ENCODE assay signal across 26 mouse cellular contexts in the genomic region with DNA sequence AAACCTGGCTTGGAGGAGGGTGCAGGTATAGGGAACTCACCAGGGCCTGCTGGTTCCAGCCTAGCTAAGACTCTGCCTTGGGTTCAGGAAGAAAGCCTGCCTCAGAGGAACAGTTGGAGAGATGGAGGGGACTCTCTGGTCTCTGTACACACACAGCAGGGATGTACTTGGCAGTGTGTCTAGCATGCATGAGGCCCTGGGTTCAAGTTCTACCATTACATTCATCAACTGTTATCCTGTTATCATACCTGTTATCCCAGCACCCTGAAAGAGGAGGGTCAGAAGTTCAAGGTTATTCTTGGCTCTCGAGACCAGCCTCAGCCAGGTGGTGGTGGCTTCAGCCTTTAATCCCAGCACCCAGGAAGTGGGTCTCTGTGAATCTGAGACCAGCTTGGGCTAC.
"Had no signal": no experiment of that assay in that cellular context is flagged by ENCODE, and none has a peak within 500 bp of the region (broad histone marks: within the 10 kb centered on the region; RNA-seq: fewer than 3 reads in every experiment).

No protein-coding gene starts in this region.

- ATAC-seq: forebrain, embryonic 13.5 days; forebrain, embryonic 14.5 days; forebrain, embryonic 15.5 days; forebrain, embryonic 16.5 days; forebrain, postnatal 0 days had no signal

- DNase-seq: cerebellum, adult 8-10 months; cerebellum, adult 9-10 months; cerebellum, adult 9-11 months; cerebellum, postnatal 10 days; cerebellum, postnatal 14 days; cerebellum, postnatal 25 days; embryo, embryonic 11 days; forebrain, postnatal 0 days; gastrocnemius, adult 2 months; gastrocnemius, postnatal 10 days; gastrocnemius, postnatal 14 days; gastrocnemius, postnatal 25 days; gastrocnemius, postnatal 36 days; heart, adult 18-20 months; heart, adult 2 months had no signal

- H3K9ac ChIP-seq: embryonic facial prominence, embryonic 12.5 days; embryonic facial prominence, embryonic 13.5 days; embryonic facial prominence, embryonic 15.5 days; forebrain, embryonic 12.5 days; forebrain, embryonic 13.5 days; forebrain, embryonic 15.5 days; forebrain, postnatal 0 days had no signal

- H3K4me2 ChIP-seq: embryonic facial prominence, embryonic 12.5 days; embryonic facial prominence, embryonic 13.5 days; embryonic facial prominence, embryonic 15.5 days; forebrain, embryonic 12.5 days; forebrain, embryonic 13.5 days; forebrain, embryonic 15.5 days had no signal

- H3K27me3 ChIP-seq: embryonic facial prominence, embryonic 12.5 days; embryonic facial prominence, embryonic 13.5 days; embryonic facial prominence, embryonic 15.5 days; forebrain, embryonic 12.5 days; forebrain, embryonic 13.5 days; forebrain, embryonic 15.5 days had no signal

- H3K4me1 ChIP-seq: embryonic facial prominence, embryonic 12.5 days; embryonic facial prominence, embryonic 13.5 days; embryonic facial prominence, embryonic 15.5 days; forebrain, embryonic 12.5 days; forebrain, embryonic 13.5 days; forebrain, embryonic 15.5 days had no signal

- H3K9me3 ChIP-seq: embryonic facial prominence, embryonic 10.5 days; embryonic facial prominence, embryonic 12.5 days; embryonic facial prominence, embryonic 13.5 days; embryonic facial prominence, embryonic 15.5 days; forebrain, embryonic 10.5 days; forebrain, embryonic 12.5 days; forebrain, embryonic 13.5 days; forebrain, embryonic 15.5 days had no signal

- H3K4me3 ChIP-seq: embryonic facial prominence, embryonic 10.5 days; embryonic facial prominence, embryonic 12.5 days; embryonic facial prominence, embryonic 13.5 days; embryonic facial prominence, embryonic 15.5 days; erythroblast, embryonic 14.5 days; forebrain, embryonic 10.5 days; forebrain, embryonic 12.5 days; forebrain, embryonic 13.5 days; forebrain, embryonic 15.5 days; gastrocnemius, adult 2 months; heart, adult 2 months had no signal

- H3K27ac ChIP-seq: embryonic facial prominence, embryonic 10.5 days; embryonic facial prominence, embryonic 12.5 days; embryonic facial prominence, embryonic 13.5 days; embryonic facial prominence, embryonic 15.5 days; forebrain, embryonic 10.5 days; forebrain, embryonic 12.5 days; forebrain, embryonic 13.5 days; forebrain, embryonic 15.5 days; gastrocnemius, adult 2 months; heart, adult 2 months had no signal
